Mouse (Mus musculus): ENCODE results near the gene Rai1. TPM values are rescaled to one million over a fixed set of nuclear protein-coding genes. Genes with fewer than 3 reads are reported as not detected.

Gene Rai1
- total and polyA plus RNA-seq, 3 experiments, result 6.6 to 22.6 (median 15.4) TPM

DNA sequence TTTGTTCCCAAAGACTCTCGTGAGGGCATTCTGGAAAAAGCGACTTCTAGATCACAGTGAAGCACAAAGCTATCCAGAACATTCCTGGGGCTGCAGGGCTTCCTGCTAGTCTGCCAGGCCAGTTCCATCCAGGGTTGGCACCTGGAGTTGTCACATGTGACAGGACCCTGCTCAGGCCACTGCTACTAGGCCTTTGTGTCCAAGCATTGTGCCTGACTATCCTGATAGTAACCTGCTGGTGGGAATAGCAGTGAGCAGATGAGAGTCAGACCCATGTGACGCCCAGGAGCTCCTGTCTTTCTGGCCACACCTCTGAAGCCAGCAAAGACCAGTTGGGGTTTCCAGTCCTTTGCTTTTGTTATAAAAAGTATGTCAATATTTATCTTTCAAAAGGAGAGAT lies 67.3 kb downstream of the Rai1 start:
- H3K36me3 ChIP-seq (replicated peaks in 1 of 2; ENCODE audit: control insufficient read depth in 1 of 2, insufficient read depth in 1 of 2, low read length in 1 of 2), result peaks cover 0 to 74% of the 10 kb centered on the region in 2 experiments

DNA sequence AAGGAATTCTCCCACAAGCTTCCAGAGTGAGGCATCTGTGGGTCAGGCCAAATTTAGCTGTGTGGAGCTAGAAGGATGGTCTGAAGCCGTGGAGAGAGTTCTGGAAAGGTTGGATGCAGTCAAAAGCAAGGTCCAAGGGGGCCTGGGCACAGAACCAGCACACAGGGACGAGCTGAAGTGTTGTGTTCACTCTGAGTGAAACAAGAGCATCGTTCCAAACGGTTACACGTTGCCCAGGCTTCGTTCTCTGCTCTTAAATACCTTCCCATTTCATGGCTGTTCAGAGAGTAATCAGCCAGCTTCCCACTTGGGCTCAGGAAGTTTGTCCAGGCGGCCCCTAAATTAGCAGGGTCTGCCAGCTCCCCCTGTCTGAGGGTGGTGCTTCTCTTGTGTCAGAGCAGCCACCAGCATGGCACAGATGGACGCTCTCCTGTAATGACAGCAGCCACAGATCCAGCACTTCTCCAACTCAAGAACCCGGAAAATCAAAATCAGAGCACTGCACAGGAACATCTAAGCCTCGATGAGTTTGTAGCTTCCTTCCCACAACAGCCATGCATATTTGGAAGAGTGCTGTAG lies 68.9 kb downstream of the Rai1 start:
- H3K4me1 ChIP-seq (ENCODE audit: control insufficient read depth in 1 of 2, insufficient read depth in 2 of 2), result peaks cover 0 to 5% of the 10 kb centered on the region in 2 experiments; a peak in 2 of 4 replicates

More for the DNA sequence above, 67.3 kb downstream of the Rai1 start:
- peaks cover 0 to 5% of the 10 kb centered on the region in 2 experiments; a peak in 2 of 4 replicates for H3K4me1 ChIP-seq (ENCODE audit: control insufficient read depth in 1 of 2, insufficient read depth in 2 of 2)
- H3K4me2 ChIP-seq (ENCODE audit: insufficient read depth, low read depth, poor library complexity, severe bottlenecking), result no peak overlapping the region
- H3K27ac ChIP-seq (ENCODE audit: insufficient read depth, low read depth), result no peak overlapping the region
- TF ChIP-seq TCF12 (IDR thresholded peaks at IDR 0.05; ENCODE audit: low read depth, low read length) (no peak), CHD1 (IDR thresholded peaks at IDR 0.05; ENCODE audit: low read depth, low read length) (no peak), GABPA (IDR thresholded peaks at IDR 0.05; ENCODE audit: insufficient replicate concordance, low read depth, low read length) (no peak), IRF4 (IDR thresholded peaks at IDR 0.05; ENCODE audit: low read depth, low read length) (no peak), MAX (IDR thresholded peaks at IDR 0.05; ENCODE audit: low read length) (no peak), ZKSCAN1 (IDR thresholded peaks at IDR 0.05; ENCODE audit: borderline replicate concordance, low read depth, low read length) (no peak), MAZ (IDR thresholded peaks at IDR 0.05; ENCODE audit: low read depth, low read length) (no peak), CTCF (conservative IDR thresholded peaks at IDR 0.05 in 1 of 2, IDR thresholded peaks at IDR 0.05 in 1 of 2; ENCODE audit: low read depth in 2 of 2, low read length in 2 of 2) (no peak), NELFE (IDR thresholded peaks at IDR 0.05; ENCODE audit: low read depth, low read length) (no peak), BHLHE40 (IDR thresholded peaks at IDR 0.05; ENCODE audit: low read depth, low read length) (no peak), HCFC1 (IDR thresholded peaks at IDR 0.05; ENCODE audit: low read depth, low read length) (no peak), ZNF384 (IDR thresholded peaks at IDR 0.05; ENCODE audit: low read depth, low read length) (no peak), CHD2 (IDR thresholded peaks at IDR 0.05; ENCODE audit: low read length) (no peak), E2F4 (IDR thresholded peaks at IDR 0.05; ENCODE audit: insufficient replicate concordance, low read depth, low read length) (no peak), POLR2A (IDR thresholded peaks at IDR 0.05; ENCODE audit: low read depth, low read length) (no peak), RCOR1 (conservative IDR thresholded peaks at IDR 0.05; ENCODE audit: low read depth, low read length) (no peak), SMC3 (IDR thresholded peaks at IDR 0.05; ENCODE audit: low read depth, low read length) (no peak), TBP (conservative IDR thresholded peaks at IDR 0.05; ENCODE audit: low read depth, low read length) (no peak)
- no peaks in the 10 kb centered on the region for H3K79me2 ChIP-seq (replicated peaks; ENCODE audit: control insufficient read depth, extremely low read depth, insufficient read depth, poor library complexity, severe bottlenecking)
- in situ Hi-C loops (cut with MboI; ENCODE audit: low pct_ligation_motif_present, low pct_unique_long_range_greater_than_20kb, low sequenced_read_pairs) (no loop called here), dilution Hi-C loops (cut with MboI; ENCODE audit: extremely low pct_ligation_motif_present, extremely low pct_unique_long_range_greater_than_20kb, low sequenced_read_pairs) (no loop called here)
- DNase-seq (ENCODE audit: extremely low read depth), result no peak
- H3K9ac ChIP-seq (ENCODE audit: insufficient read depth, low read depth), result no peak overlapping the region
- no peak overlapping the region for H3K4me3 ChIP-seq (replicated peaks in 1 of 3; ENCODE audit: low read depth in 2 of 3, low read length in 2 of 3, poor library complexity in 1 of 3)
- H3K9me3 ChIP-seq (replicated peaks; ENCODE audit: low read length), result peaks cover 3% of the 10 kb centered on the region
- H3K27me3 ChIP-seq (replicated peaks), result no peaks in the 10 kb centered on the region

More for the DNA sequence above, 68.9 kb downstream of the Rai1 start:
- H3K4me3 ChIP-seq (replicated peaks in 1 of 3; ENCODE audit: low read depth in 2 of 3, low read length in 2 of 3, poor library complexity in 1 of 3), result no peak overlapping the region
- dilution Hi-C loops (cut with MboI; ENCODE audit: extremely low pct_ligation_motif_present, extremely low pct_unique_long_range_greater_than_20kb, low sequenced_read_pairs) (no loop called here), in situ Hi-C loops (cut with MboI; ENCODE audit: low pct_ligation_motif_present, low pct_unique_long_range_greater_than_20kb, low sequenced_read_pairs) (no loop called here)
- no peaks in the 10 kb centered on the region for H3K79me2 ChIP-seq (replicated peaks; ENCODE audit: control insufficient read depth, extremely low read depth, insufficient read depth, poor library complexity, severe bottlenecking)
- H3K4me2 ChIP-seq (ENCODE audit: insufficient read depth, low read depth, poor library complexity, severe bottlenecking), result no peak overlapping the region
- no peak overlapping the region for H3K27ac ChIP-seq (ENCODE audit: insufficient read depth, low read depth)
- no peak for TF ChIP-seq MAFK (IDR thresholded peaks at IDR 0.05; ENCODE audit: insufficient replicate concordance, low read length)
- H3K9me3 ChIP-seq (replicated peaks; ENCODE audit: low read length), result peaks cover 3% of the 10 kb centered on the region
- H3K36me3 ChIP-seq (replicated peaks in 1 of 2; ENCODE audit: control insufficient read depth in 1 of 2, insufficient read depth in 1 of 2, low read length in 1 of 2), result peaks cover 0 to 78% of the 10 kb centered on the region in 2 experiments
- H3K27me3 ChIP-seq (replicated peaks), result no peaks in the 10 kb centered on the region
- H3K9ac ChIP-seq (ENCODE audit: insufficient read depth, low read depth), result no peak overlapping the region
- no peak for DNase-seq (ENCODE audit: extremely low read depth)

All from CH12.LX (cell line).